Mouse (Mus musculus) cortical plate, adult 2 months (tissue): Measurements from ENCODE around the gene Romo1.

Experiments used
- CTCF ChIP-seq: fragments of 200-500 bp; IDR thresholded peaks from 2 replicates; pipeline ENCODE4 v1.5.1; 2011; ENCODE audit warnings: mild to moderate bottlenecking, control low read depth, low read length; ENCODE audit not compliant: insufficient read depth; ENCODE audit errors: extremely low read depth
- POLR2A ChIP-seq: fragments of 200-500 bp; IDR thresholded peaks from 2 replicates; pipeline ENCODE4 v1.6.1; 2011; ENCODE audit warnings: mild to moderate bottlenecking, low read length, control low read depth; ENCODE audit not compliant: insufficient read depth; ENCODE audit errors: extremely low read depth

- TF ChIP-seq POLR2A (no peak), CTCF (no peak)
Observed at GRCm38 (mm10) chr2:156119566-156119965, 24.3 kb upstream of the Romo1 start.
